Mouse (Mus musculus) olfactory bulb, adult 2 months (tissue): ENCODE results near the gene Rfk.

Experiments used
- CTCF ChIP-seq: fragments of 200-500 bp; IDR thresholded peaks from 2 replicates; pipeline ENCODE4 v1.5.1; 2012; ENCODE audit warnings: low read depth, mild to moderate bottlenecking, low read length, moderate library complexity; ENCODE audit not compliant: insufficient read depth
- POLR2A ChIP-seq: fragments of 200-500 bp; IDR thresholded peaks from 2 replicates; pipeline ENCODE4 v1.6.1; 2012; ENCODE audit warnings: mild to moderate bottlenecking, low read depth, low read length, moderate library complexity; ENCODE audit not compliant: insufficient read depth

- TF ChIP-seq CTCF (no peak), POLR2A (no peak)
These were observed 27.3 kb upstream of the Rfk start for GRCm38 (mm10) chr19:17366364-17367090.
